Mouse (Mus musculus) limb, embryonic 14.5 days (tissue): ENCODE results near the gene Copz1. TPM values are rescaled to one million over a fixed set of nuclear protein-coding genes. Genes with fewer than 3 reads are reported as not detected.

Experiments used
- ATAC-seq: fragments of 200-750 bp; cut with Nextera tagmentation; 2 replicates; pipeline ENCODE4 v1.8.0; 2017; ENCODE audit warnings: low read depth, moderate number of reproducible peaks, moderate TSS enrichment; ENCODE audit not compliant: low FRiP score
- DNase-seq: peaks from one replicate; pipeline ENCODE4 v3.0.0-alpha.2; 2015; ENCODE audit warnings: low spot score
- H3K27ac ChIP-seq: fragments of 300-500 bp; sonication (generic); replicated peaks from 2 replicates; pipeline ENCODE4 v1.5.1; 2014; ENCODE audit warnings: low read depth, mild to moderate bottlenecking, low read length, moderate library complexity, mixed read lengths
- H3K27me3 ChIP-seq: fragments of 300-500 bp; sonication (generic); 2 replicates; pipeline ENCODE4 v1.6.1; 2014; ENCODE audit warnings: low read length, mixed read lengths; ENCODE audit not compliant: control insufficient read depth, insufficient read depth
- H3K36me3 ChIP-seq: fragments of 300-500 bp; sonication (generic); 2 replicates; pipeline ENCODE4 v1.6.1; 2014; ENCODE audit warnings: mild to moderate bottlenecking, low read length, moderate library complexity, mixed read lengths; ENCODE audit not compliant: control insufficient read depth, insufficient read depth
- H3K4me1 ChIP-seq: fragments of 300-500 bp; sonication (generic); 2 replicates; pipeline ENCODE4 v1.6.1; 2014; ENCODE audit warnings: antibody characterized with exemption, low read length, mixed read lengths; ENCODE audit not compliant: control insufficient read depth, insufficient read depth
- H3K4me2 ChIP-seq: fragments of 300-500 bp; sonication (generic); replicated peaks from 2 replicates; pipeline ENCODE4 v1.6.1; 2014; ENCODE audit warnings: low read depth, mild to moderate bottlenecking, low read length, moderate library complexity; ENCODE audit not compliant: severe bottlenecking
- H3K4me3 ChIP-seq: fragments of 300-500 bp; sonication (generic); replicated peaks from 2 replicates; pipeline ENCODE4 v1.5.1; 2014; ENCODE audit warnings: low read length
- H3K9ac ChIP-seq: fragments of 300-500 bp; sonication (generic); 2 replicates; pipeline ENCODE4 v1.6.1; 2014; ENCODE audit warnings: mild to moderate bottlenecking, low read depth, low read length, moderate library complexity; ENCODE audit not compliant: severe bottlenecking
- H3K9me3 ChIP-seq: fragments of 300-500 bp; sonication (generic); 2 replicates; pipeline ENCODE4 v1.6.1; 2016; ENCODE audit warnings: low read length; ENCODE audit not compliant: control insufficient read depth
- POLR2A ChIP-seq: fragments of 200-500 bp; IDR thresholded peaks from 2 replicates; pipeline ENCODE4 v1.8.0; 2012; ENCODE audit warnings: inconsistent platforms, mild to moderate bottlenecking, moderate library complexity, borderline replicate concordance; ENCODE audit not compliant: insufficient read depth, insufficient read length; ENCODE audit errors: extremely low read depth
- WGBS: fragments of 180-500 bp; shearing (Covaris S2); extraction: QIAGEN DNeasy Blood & Tissue Kit; methylation state at CpG from one replicate; pipeline ENCODE4 v1.1.7; 2014; 5-methylcytosine and 5-hydroxymethylcytosine counted together
- polyA plus RNA-seq, 2 experiments: library from polyadenylated mRNA; depleted of rRNA in 1 of 2; stranded (reverse) in 1 of 2; unstranded in 1 of 2; fragments of >200 nt; fragmentation: Nextera tagmentation in 1 of 2; extraction: Ambion mirVana in 1 of 2; gene quantifications; 2 replicates each; pipeline versions ENCODE4 v1.2.1 to v1.2.3; 2012 to 2014

Gene Copz1
- polyA plus RNA-seq, 2 experiments: 200 to 292 TPM

DNA sequence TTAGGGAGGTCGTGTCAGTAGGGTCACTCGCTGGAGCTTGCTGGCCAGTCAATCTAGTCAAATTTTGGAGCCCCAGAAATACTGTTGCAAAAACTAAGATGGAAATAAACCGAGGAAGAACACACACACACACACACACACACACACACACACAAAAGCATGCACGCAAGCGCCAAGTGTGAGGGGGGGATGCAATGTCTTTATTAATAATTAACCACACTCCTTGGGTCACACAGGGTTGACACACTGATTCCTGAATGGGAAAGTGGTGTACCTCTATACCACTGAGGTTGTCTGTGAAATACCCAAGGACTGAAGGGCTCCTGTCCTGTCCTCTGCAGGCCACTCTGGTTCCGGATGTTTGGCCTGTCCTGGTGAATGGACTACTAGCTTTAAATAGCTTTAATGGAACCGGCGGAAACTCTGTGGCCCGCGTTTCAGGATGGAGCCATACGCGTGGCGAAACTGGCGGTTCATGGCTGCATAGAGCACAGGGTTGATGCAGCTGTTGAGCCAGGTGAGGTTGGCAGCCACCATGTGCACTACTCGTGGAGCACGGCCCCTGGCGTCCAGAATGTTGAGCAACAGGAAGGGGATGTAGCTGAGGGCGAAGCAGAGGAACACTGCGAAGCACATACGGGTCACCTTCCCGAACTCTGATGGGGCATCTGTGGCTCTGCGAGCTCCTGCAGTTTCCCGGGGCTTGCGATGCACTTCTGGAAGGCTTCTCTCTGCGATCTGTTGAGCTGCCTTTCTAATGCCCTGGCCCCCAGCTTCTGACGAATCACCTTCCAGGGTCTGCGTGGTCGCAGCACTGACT lies 35.8 kb downstream of the Copz1 start:
- H3K27me3 ChIP-seq: no peaks in the 10 kb centered on the region
- TF ChIP-seq POLR2A: no peak
- H3K9me3 ChIP-seq: no peaks in the 10 kb centered on the region
- peak overlapping the region; percentile 25 for H3K4me2 ChIP-seq
- DNase-seq (no peak), ATAC-seq (no peak)
- WGBS: 44% methylated on average over 28 of the region's 28 CpGs
- peak overlapping the region; percentile 21; the same call in 1 of the 2 replicates for H3K9ac ChIP-seq
- H3K4me3 ChIP-seq: no peak overlapping the region; the same call in 1 of the 2 replicates
- peaks cover 38% of the 10 kb centered on the region for H3K4me1 ChIP-seq
- H3K36me3 ChIP-seq: no peaks in the 10 kb centered on the region
- H3K27ac ChIP-seq: no peak overlapping the region

GRCm38 (mm10) chr15:103308876-103309580 lies 36.5 kb downstream of the Copz1 start:
- no peaks in the 10 kb centered on the region for H3K9me3 ChIP-seq
- 65% methylated on average over 26 of the region's 26 CpGs for WGBS
- no peak for ATAC-seq
- DNase-seq: no peak
- no peak for TF ChIP-seq POLR2A
- 0 out of 2 replicates have a peak, but pooled peaks cover 2% of the 10 kb centered on the region for H3K36me3 ChIP-seq
- no peak overlapping the region; the same call in 1 of the 2 replicates for H3K4me3 ChIP-seq
- H3K4me2 ChIP-seq: peak overlapping the region; percentile 25
- no peaks in the 10 kb centered on the region for H3K27me3 ChIP-seq
- H3K27ac ChIP-seq: no peak overlapping the region
- H3K9ac ChIP-seq: 0 out of 2 replicates have a peak overlapping the region, but pooled peaks have one; percentile 21
- peaks cover 33% of the 10 kb centered on the region for H3K4me1 ChIP-seq

- no peak for TF ChIP-seq POLR2A
- DNase-seq (no peak), ATAC-seq (no peak)
- H3K4me1 ChIP-seq: peaks cover 39% of the 10 kb centered on the region
- H3K9me3 ChIP-seq: no peaks in the 10 kb centered on the region
- H3K4me3 ChIP-seq: no peak within 1 kb of the TSS
- no peaks in the 10 kb centered on the region for H3K27me3 ChIP-seq
- WGBS: 43% methylated on average over 6 of the region's 6 CpGs
- H3K4me2 ChIP-seq: no peak within 1 kb of the TSS
- H3K27ac ChIP-seq: no peak within 1 kb of the TSS
- no peak within 1 kb of the TSS for H3K9ac ChIP-seq
- peaks cover 8% of the 10 kb centered on the region for H3K36me3 ChIP-seq
These were observed 37.9 kb downstream of the Copz1 start, which contains the start of gene Gpr84 for GRCm38 (mm10) chr15:103310365-103310910. Gpr84 (minus strand) TSS chr15:103310612.

DNA sequence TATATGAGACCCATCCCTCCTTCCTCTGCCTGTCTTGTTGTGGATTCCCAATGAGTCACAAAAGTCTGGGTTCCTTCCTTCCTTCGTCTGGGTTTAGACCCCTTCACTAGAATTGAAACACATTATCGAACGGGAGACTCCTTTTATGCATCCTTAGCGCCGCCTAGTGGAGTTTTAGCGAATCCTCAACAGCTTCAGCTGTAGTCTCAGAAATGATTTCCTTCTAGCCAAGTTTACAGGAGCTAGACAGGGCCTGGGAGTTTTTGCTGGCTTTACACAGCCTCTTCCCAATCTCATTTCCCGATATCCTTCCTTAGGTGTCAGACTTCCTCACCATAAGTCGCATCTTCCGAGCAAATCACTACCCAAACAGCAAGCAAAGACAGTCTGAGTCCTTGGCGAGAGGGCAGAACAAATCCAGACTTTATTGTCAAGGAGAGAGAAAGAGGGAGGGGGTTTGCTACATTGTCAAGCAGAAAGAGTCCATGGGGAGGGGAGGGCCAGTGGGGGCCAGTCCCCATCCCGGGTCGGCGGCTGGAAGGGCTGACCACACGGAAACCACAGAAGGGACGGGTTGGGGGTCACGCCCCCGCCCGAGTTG lies 41.1 kb downstream of the Copz1 start:
- no peak overlapping the region for H3K9ac ChIP-seq
- no peak overlapping the region for H3K4me3 ChIP-seq
- no peak for ATAC-seq
- no peak for TF ChIP-seq POLR2A
- no peaks in the 10 kb centered on the region for H3K27me3 ChIP-seq
- WGBS: 19% methylated on average over 18 of the region's 18 CpGs
- H3K4me2 ChIP-seq: peak overlapping the region; percentile 50; the same call in 1 of the 2 replicates
- DNase-seq: peak; percentile 91
- H3K9me3 ChIP-seq: no peaks in the 10 kb centered on the region
- peaks cover 38% of the 10 kb centered on the region for H3K36me3 ChIP-seq
- H3K27ac ChIP-seq: no peak overlapping the region
- H3K4me1 ChIP-seq: peaks cover 27% of the 10 kb centered on the region

DNA sequence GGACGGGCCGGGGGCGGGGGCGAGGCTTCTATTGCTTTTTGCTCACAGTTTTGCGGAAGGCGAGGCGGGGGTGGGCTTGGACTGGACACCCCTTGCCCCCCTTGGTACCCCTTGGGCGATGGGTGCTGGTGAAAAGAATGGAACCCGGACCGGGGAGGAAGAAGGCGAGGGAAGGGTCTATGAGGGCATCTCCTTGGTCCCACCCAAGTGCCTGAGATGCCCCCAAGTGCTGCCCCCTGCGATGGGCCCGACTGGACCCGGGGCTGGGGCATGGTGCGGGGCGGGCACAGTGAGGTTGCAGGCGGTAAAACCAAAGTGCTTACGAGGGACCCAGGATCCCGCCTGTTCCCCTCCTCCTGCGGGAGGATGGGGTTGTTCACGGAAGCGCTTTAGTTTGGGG lies 41.7 kb downstream of the Copz1 start:
- WGBS: 50% methylated on average over 22 of the region's 22 CpGs
- H3K9me3 ChIP-seq: no peaks in the 10 kb centered on the region
- peaks cover 25% of the 10 kb centered on the region for H3K4me1 ChIP-seq
- no peak overlapping the region for H3K27ac ChIP-seq
- peak overlapping the region; percentile 22 for H3K4me3 ChIP-seq
- peaks cover 44% of the 10 kb centered on the region for H3K36me3 ChIP-seq
- no peak for DNase-seq
- H3K9ac ChIP-seq: 0 out of 2 replicates have a peak overlapping the region, but pooled peaks have one; percentile 34
- peak overlapping the region; percentile 50 for H3K4me2 ChIP-seq
- H3K27me3 ChIP-seq: no peaks in the 10 kb centered on the region
- TF ChIP-seq POLR2A: no peak
- ATAC-seq: no peak
